Mouse (Mus musculus) midbrain, embryonic 14.5 days (tissue): ENCODE results near the gene Trib2. TPM values are rescaled to one million over a fixed set of nuclear protein-coding genes. Genes with fewer than 3 reads are reported as not detected.

Experiments
- microRNA-seq: library from miRNA; unstranded; fragments of <30 nt; microRNA quantifications from one replicate; pipeline ENCODE4, GENCODE M21; 2016
- polyA plus RNA-seq: library from polyadenylated mRNA; unstranded; fragments of >200 nt; fragmentation: Nextera tagmentation; extraction: Ambion mirVana; gene quantifications from 2 replicates; pipeline ENCODE4 v1.2.1, GENCODE M21; 2014

The Trib2 gene
- polyA plus RNA-seq, 1 experiment from 2014 or later: 167 TPM

Small RNA genes within 50 kb of the gene (microRNA-seq; reads per million reads assigned to microRNA genes)
- not detected for gene Mir6387
